Mouse (Mus musculus) ES-E14 (cell line): Measurements from ENCODE around the gene Foxn4. TPM values are rescaled to one million over a fixed set of nuclear protein-coding genes. Genes with fewer than 3 reads are reported as not detected.

Experiments
- DNase-seq: peaks from one replicate; pipeline ENCODE4 v3.0.0-alpha.2; 2013; ENCODE audit warnings: low read depth, low spot score
- H3K27ac ChIP-seq: 2 replicates; pipeline ENCODE4 v1.5.1; 2012; ENCODE audit warnings: low read depth, mild to moderate bottlenecking, low read length, moderate library complexity, mixed read lengths; ENCODE audit not compliant: poor library complexity, insufficient read depth, severe bottlenecking
- H3K36me3 ChIP-seq: 2 replicates; pipeline ENCODE4 v1.6.1; 2012; ENCODE audit warnings: mild to moderate bottlenecking, low read length, moderate library complexity, mixed read lengths; ENCODE audit not compliant: control insufficient read depth, poor library complexity, insufficient read depth, severe bottlenecking
- H3K4me1 ChIP-seq, 2 experiments: fragments of 150-350 bp in 1 of 2; sonication (generic) in 1 of 2; 2 replicates each; pipeline ENCODE4 v1.6.1; 2012; ENCODE audit warnings: low read length in 2 of 2, mild to moderate bottlenecking in 1 of 2, mixed read lengths in 1 of 2; ENCODE audit not compliant: control insufficient read depth in 2 of 2, insufficient read depth in 2 of 2, poor library complexity in 1 of 2
- H3K4me3 ChIP-seq, 2 experiments: fragments of 150-350 bp in 1 of 2; sonication (generic) in 1 of 2; 2 replicates each; pipeline ENCODE4 v1.5.1; 2012; ENCODE audit warnings: low read length in 2 of 2, low read depth in 1 of 2, mild to moderate bottlenecking in 1 of 2, mixed read lengths in 1 of 2; ENCODE audit not compliant: insufficient read depth in 1 of 2, poor library complexity in 1 of 2, severe bottlenecking in 1 of 2
- H3K9ac ChIP-seq: 2 replicates; pipeline ENCODE4 v1.6.1; 2012; ENCODE audit warnings: low read depth, mild to moderate bottlenecking, low read length, mixed read lengths; ENCODE audit not compliant: poor library complexity, insufficient read depth, severe bottlenecking
- H3K9me3 ChIP-seq: fragments of 150-350 bp; sonication (generic); 2 replicates; pipeline ENCODE4 v1.6.1; 2012; ENCODE audit warnings: low read depth, mild to moderate bottlenecking, low read length; ENCODE audit not compliant: control insufficient read depth, insufficient read depth
- CHD2 ChIP-seq: IDR thresholded peaks from 2 replicates; pipeline ENCODE4 v1.6.1; 2014; ENCODE audit warnings: mild to moderate bottlenecking, low read depth, low read length, inconsistent platforms
- HCFC1 ChIP-seq: IDR thresholded peaks from 2 replicates; pipeline ENCODE4 v1.6.1; 2012; ENCODE audit warnings: low read length, inconsistent platforms, borderline replicate concordance; ENCODE audit not compliant: insufficient read depth
- MAFK ChIP-seq: IDR thresholded peaks from 2 replicates; pipeline ENCODE4 v1.6.1; 2014; ENCODE audit warnings: mild to moderate bottlenecking, low read depth, low read length, inconsistent platforms; ENCODE audit not compliant: insufficient read depth
- ZC3H11A ChIP-seq: IDR thresholded peaks from 2 replicates; pipeline ENCODE4 v1.6.1; 2012; ENCODE audit warnings: low read depth, mild to moderate bottlenecking, inconsistent platforms, low read length, borderline replicate concordance
- ZNF384 ChIP-seq: IDR thresholded peaks from 2 replicates; pipeline ENCODE4 v1.6.1; 2012; ENCODE audit warnings: low read depth, low read length, inconsistent platforms
- in situ Hi-C, 2 experiments: fragments of 600-800 bp; cut with MboI; formaldehyde crosslinking; loops; one replicate each; pipeline ENCODE4 v1.15.1; 2025; ENCODE audit warnings: low sequenced_read_pairs in 2 of 2, inconsistent platforms in 1 of 2; ENCODE audit not compliant: unreplicated experiment in 2 of 2
- total RNA-seq: library from RNA; depleted of rRNA; stranded (reverse); fragments of 300-350 nt; gene quantifications from 2 replicates; pipeline ENCODE4 v1.2.3, GENCODE M21; 2012

The Foxn4 gene
- total RNA-seq, 1 experiment: 7.5 TPM

- Histone ChIP-seq H3K4me3 (0 out of 4 replicates have a peak overlapping the region, but pooled peaks of 1 of the 2 experiments have one; percentile 5), H3K27ac (no peak overlapping the region), H3K4me1 (peaks cover 0 to 2% of the 10 kb centered on the region in 2 experiments; a peak in 1 of 4 replicates)
Measured at GRCm38 (mm10) chr5:114284604-114285397, 11.2 kb upstream of the Foxn4 start.

GRCm38 (mm10) chr5:114282346-114282745, 8.7 kb upstream of the Foxn4 start:
- TF ChIP-seq ZNF384 (no peak), ZC3H11A (no peak), HCFC1 (no peak), MAFK (no peak), CHD2 (no peak)
- Histone ChIP-seq H3K9me3 (no peaks in the 10 kb centered on the region), H3K36me3 (no peaks in the 10 kb centered on the region), H3K4me3 (no peak overlapping the region), H3K4me1 (no peaks in the 10 kb centered on the region), H3K9ac (no peak overlapping the region), H3K27ac (no peak overlapping the region)
- no peak for DNase-seq
- in situ Hi-C loops: no loop called here

More at GRCm38 (mm10) chr5:114284604-114285397, 11.2 kb upstream of the Foxn4 start:
- TF ChIP-seq HCFC1: no peak
- no peak for TF ChIP-seq MAFK
- TF ChIP-seq CHD2: no peak
- in situ Hi-C loops: no loop called here
- DNase-seq: no peak
- Histone ChIP-seq H3K9ac (no peak overlapping the region), H3K9me3 (no peaks in the 10 kb centered on the region), H3K36me3 (no peaks in the 10 kb centered on the region)

- in situ Hi-C loops: no loop called here
- H3K9ac ChIP-seq: no peak overlapping the region
- TF ChIP-seq CHD2: no peak
- no peak for TF ChIP-seq HCFC1
- TF ChIP-seq ZNF384: no peak
- no peak for TF ChIP-seq ZC3H11A
- no peak for TF ChIP-seq MAFK
- no peaks in the 10 kb centered on the region for H3K36me3 ChIP-seq
- H3K27ac ChIP-seq: no peak overlapping the region
- peaks cover 0 to 2% of the 10 kb centered on the region in 2 experiments; a peak in 2 of 4 replicates for H3K4me1 ChIP-seq
- H3K9me3 ChIP-seq: no peaks in the 10 kb centered on the region
- DNase-seq: no peak
- no peak overlapping the region for H3K4me3 ChIP-seq
Measured at GRCm38 (mm10) chr5:114279382-114280143, 6.0 kb upstream of the Foxn4 start.

GRCm38 (mm10) chr5:114275991-114276390, 2.4 kb upstream of the Foxn4 start:
- H3K27ac ChIP-seq: no peak overlapping the region
- no peak for TF ChIP-seq ZC3H11A
- no peak for TF ChIP-seq ZNF384
- no peak for TF ChIP-seq CHD2
- TF ChIP-seq MAFK: no peak
- TF ChIP-seq HCFC1: no peak
- H3K9me3 ChIP-seq: no peaks in the 10 kb centered on the region
- no peak for DNase-seq
- H3K4me3 ChIP-seq: no peak overlapping the region
- in situ Hi-C loops: no loop called here
- H3K9ac ChIP-seq: no peak overlapping the region
- no peaks in the 10 kb centered on the region for H3K36me3 ChIP-seq
- peaks cover 0 to 5% of the 10 kb centered on the region in 2 experiments; a peak in 2 of 4 replicates for H3K4me1 ChIP-seq
